Mouse (Mus musculus) neural tube, embryonic 14.5 days (tissue): ENCODE measurements around the gene Ablim2. TPM values are rescaled to one million over a fixed set of nuclear protein-coding genes. Genes with fewer than 3 reads are reported as not detected.

Source experiments
- ATAC-seq: fragments of 200-750 bp; cut with Nextera tagmentation; 2 replicates; pipeline ENCODE4 v1.8.0; 2017; ENCODE audit warnings: low read depth, mild to moderate bottlenecking, moderate TSS enrichment, moderate library complexity
- H3K27ac ChIP-seq: fragments of 300-500 bp; sonication (generic); 2 replicates; pipeline ENCODE4 v1.5.1; 2014; ENCODE audit warnings: low read depth, mild to moderate bottlenecking, control low read depth, low read length, moderate library complexity, mixed read lengths
- H3K27me3 ChIP-seq: fragments of 300-500 bp; sonication (generic); 2 replicates; pipeline ENCODE4 v1.6.1; 2014; ENCODE audit warnings: low read length; ENCODE audit not compliant: control insufficient read depth, insufficient read depth
- H3K36me3 ChIP-seq: fragments of 300-500 bp; sonication (generic); 2 replicates; pipeline ENCODE4 v1.6.1; 2014; ENCODE audit warnings: low read length, mixed read lengths; ENCODE audit not compliant: control insufficient read depth, insufficient read depth
- H3K4me1 ChIP-seq: fragments of 300-500 bp; sonication (generic); 2 replicates; pipeline ENCODE4 v1.6.1; 2014; ENCODE audit warnings: low read length; ENCODE audit not compliant: control insufficient read depth, insufficient read depth
- H3K4me2 ChIP-seq: fragments of 300-500 bp; sonication (generic); 2 replicates; pipeline ENCODE4 v1.6.1; 2014; ENCODE audit warnings: mild to moderate bottlenecking, low read depth, low read length, control low read depth
- H3K4me3 ChIP-seq: fragments of 300-500 bp; sonication (generic); 2 replicates; pipeline ENCODE4 v1.5.1; 2014; ENCODE audit warnings: low read depth, low read length, control low read depth, mixed read lengths
- H3K9ac ChIP-seq: fragments of 300-500 bp; sonication (generic); replicated peaks from 2 replicates; pipeline ENCODE4 v1.6.1; 2014; ENCODE audit warnings: low read depth, mild to moderate bottlenecking, control low read depth, low read length, mixed read lengths
- H3K9me3 ChIP-seq: fragments of 300-500 bp; sonication (generic); 2 replicates; pipeline ENCODE4 v1.6.1; 2016; ENCODE audit warnings: low read length; ENCODE audit not compliant: control insufficient read depth
- WGBS: fragments of 180-500 bp; shearing (Covaris S2); extraction: QIAGEN DNeasy Blood & Tissue Kit; methylation state at CpG from one replicate; pipeline ENCODE4 v1.1.7; 2014; 5-methylcytosine and 5-hydroxymethylcytosine counted together
- polyA plus RNA-seq: library from polyadenylated mRNA; unstranded; fragments of >200 nt; fragmentation: Nextera tagmentation; extraction: Ambion mirVana; gene quantifications from 2 replicates; pipeline ENCODE4 v1.2.1, GENCODE M21; 2014

Ablim2 gene
- polyA plus RNA-seq, 1 experiment from 2014 or later = 26.1 TPM

- no peak overlapping the region for H3K9ac ChIP-seq
- H3K4me2 ChIP-seq = no peak overlapping the region
- no peaks in the 10 kb centered on the region for H3K36me3 ChIP-seq
- WGBS = 36% methylated on average over 14 of the region's 14 CpGs
- H3K4me3 ChIP-seq = no peak overlapping the region
- no peaks in the 10 kb centered on the region for H3K27me3 ChIP-seq
- H3K4me1 ChIP-seq = 0 out of 2 replicates have a peak, but pooled peaks cover 3% of the 10 kb centered on the region
- peak; percentile 31; the same call in 1 of the 2 replicates for ATAC-seq
- H3K9me3 ChIP-seq = no peaks in the 10 kb centered on the region
- H3K27ac ChIP-seq = no peak overlapping the region
Measured at GRCm38 (mm10) chr5:35827075-35827474, 69.4 kb downstream of the Ablim2 start.

- H3K9me3 ChIP-seq = no peaks in the 10 kb centered on the region
- H3K4me3 ChIP-seq = no peak overlapping the region
- no peaks in the 10 kb centered on the region for H3K36me3 ChIP-seq
- 0 out of 2 replicates have a peak, but pooled peaks cover 3% of the 10 kb centered on the region for H3K4me1 ChIP-seq
- 93% methylated on average over 5 of the region's 5 CpGs for WGBS
- H3K27me3 ChIP-seq = no peaks in the 10 kb centered on the region
- no peak for ATAC-seq
- no peak overlapping the region for H3K9ac ChIP-seq
- H3K27ac ChIP-seq = no peak overlapping the region
- H3K4me2 ChIP-seq = no peak overlapping the region
Measured at GRCm38 (mm10) chr5:35827856-35828255, 70.2 kb downstream of the Ablim2 start.

GRCm38 (mm10) chr5:35830101-35830500 lies 72.4 kb downstream of the Ablim2 start:
- 0 out of 2 replicates have a peak, but pooled peaks cover 3% of the 10 kb centered on the region for H3K4me1 ChIP-seq
- no peak overlapping the region for H3K27ac ChIP-seq
- no peak overlapping the region for H3K9ac ChIP-seq
- H3K4me3 ChIP-seq = no peak overlapping the region
- WGBS = 83% methylated on average over 3 of the region's 3 CpGs
- H3K36me3 ChIP-seq = no peaks in the 10 kb centered on the region
- no peak for ATAC-seq
- no peak overlapping the region for H3K4me2 ChIP-seq
- H3K9me3 ChIP-seq = no peaks in the 10 kb centered on the region
- no peaks in the 10 kb centered on the region for H3K27me3 ChIP-seq

- Histone ChIP-seq H3K27ac (no peak overlapping the region), H3K4me3 (no peak overlapping the region), H3K9ac (no peak overlapping the region), H3K4me2 (no peak overlapping the region), H3K27me3 (no peaks in the 10 kb centered on the region), H3K36me3 (no peaks in the 10 kb centered on the region), H3K9me3 (no peaks in the 10 kb centered on the region), H3K4me1 (no peaks in the 10 kb centered on the region)
- 87% methylated on average over 4 of the region's 4 CpGs for WGBS
- ATAC-seq = no peak
Measured at GRCm38 (mm10) chr5:35833881-35834280, 76.2 kb downstream of the Ablim2 start.

GRCm38 (mm10) chr5:35836992-35837391 lies 79.3 kb downstream of the Ablim2 start:
- no peak overlapping the region for H3K4me3 ChIP-seq
- ATAC-seq = no peak
- H3K4me1 ChIP-seq = no peaks in the 10 kb centered on the region
- no peak overlapping the region for H3K9ac ChIP-seq
- no peaks in the 10 kb centered on the region for H3K27me3 ChIP-seq
- H3K27ac ChIP-seq = no peak overlapping the region
- WGBS = 92% methylated on average over 15 of the region's 15 CpGs
- no peak overlapping the region for H3K4me2 ChIP-seq
- no peaks in the 10 kb centered on the region for H3K36me3 ChIP-seq
- H3K9me3 ChIP-seq = no peaks in the 10 kb centered on the region

GRCm38 (mm10) chr5:35839262-35839661 lies 81.6 kb downstream of the Ablim2 start:
- Histone ChIP-seq H3K36me3 (no peaks in the 10 kb centered on the region), H3K4me2 (no peak overlapping the region), H3K27me3 (no peaks in the 10 kb centered on the region), H3K4me3 (no peak overlapping the region), H3K27ac (no peak overlapping the region), H3K9me3 (no peaks in the 10 kb centered on the region), H3K4me1 (no peaks in the 10 kb centered on the region), H3K9ac (no peak overlapping the region)
- WGBS = 61% methylated on average over 2 of the region's 2 CpGs
- no peak for ATAC-seq

DNA sequence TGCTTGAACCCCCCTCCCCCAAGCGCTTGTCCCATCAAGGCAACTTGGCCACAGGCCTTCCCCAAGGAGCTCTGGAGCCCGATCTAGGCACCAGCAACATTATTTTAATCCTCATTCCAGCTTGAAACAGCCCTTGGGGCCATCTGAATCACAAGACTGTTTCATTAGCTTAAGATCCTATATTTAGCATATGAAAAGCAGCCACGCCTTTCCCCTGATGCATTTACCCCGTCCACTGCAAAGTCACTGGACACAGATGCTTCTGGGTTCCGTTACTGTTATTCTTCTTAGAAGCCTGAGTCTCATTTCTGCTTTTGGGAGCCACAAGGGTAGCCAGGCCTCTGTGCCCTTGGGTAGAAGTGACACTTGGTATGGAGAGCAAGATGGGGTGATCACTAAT lies 93.8 kb downstream of the Ablim2 start:
- 0 out of 2 replicates have a peak, but pooled peaks cover 2% of the 10 kb centered on the region for H3K4me1 ChIP-seq
- no peaks in the 10 kb centered on the region for H3K9me3 ChIP-seq
- no peak overlapping the region for H3K4me2 ChIP-seq
- no peak overlapping the region for H3K4me3 ChIP-seq
- H3K27ac ChIP-seq = no peak overlapping the region
- no peak overlapping the region for H3K9ac ChIP-seq
- H3K36me3 ChIP-seq = no peaks in the 10 kb centered on the region
- no peaks in the 10 kb centered on the region for H3K27me3 ChIP-seq
- ATAC-seq = no peak
- WGBS = 45% methylated on average over 5 of the region's 5 CpGs

DNA sequence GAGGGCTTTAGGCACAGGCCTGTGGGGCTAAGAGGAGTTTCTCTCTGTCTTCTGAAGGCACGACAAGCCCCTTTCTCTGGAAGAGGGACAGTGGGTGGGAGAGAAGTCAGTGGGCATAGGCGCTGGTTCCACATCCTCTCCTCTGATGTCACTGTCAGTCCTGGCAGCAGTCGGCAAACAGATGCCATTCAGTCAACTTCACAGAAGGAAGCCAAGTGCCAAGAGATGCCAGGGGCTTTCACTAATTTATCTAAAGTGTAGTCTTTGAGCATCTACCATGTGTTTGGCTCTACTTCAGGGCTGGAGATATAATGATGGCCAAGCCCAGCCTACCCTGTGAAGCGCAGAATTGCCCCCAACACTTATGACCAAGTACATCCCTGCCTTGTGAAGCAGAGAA lies 95.8 kb downstream of the Ablim2 start:
- H3K4me1 ChIP-seq = 0 out of 2 replicates have a peak, but pooled peaks cover 2% of the 10 kb centered on the region
- no peak overlapping the region for H3K9ac ChIP-seq
- H3K9me3 ChIP-seq = no peaks in the 10 kb centered on the region
- no peak overlapping the region for H3K4me3 ChIP-seq
- no peaks in the 10 kb centered on the region for H3K36me3 ChIP-seq
- WGBS = 95% methylated on average over 4 of the region's 4 CpGs
- H3K27me3 ChIP-seq = no peaks in the 10 kb centered on the region
- H3K4me2 ChIP-seq = no peak overlapping the region
- no peak overlapping the region for H3K27ac ChIP-seq
- ATAC-seq = no peak

DNA sequence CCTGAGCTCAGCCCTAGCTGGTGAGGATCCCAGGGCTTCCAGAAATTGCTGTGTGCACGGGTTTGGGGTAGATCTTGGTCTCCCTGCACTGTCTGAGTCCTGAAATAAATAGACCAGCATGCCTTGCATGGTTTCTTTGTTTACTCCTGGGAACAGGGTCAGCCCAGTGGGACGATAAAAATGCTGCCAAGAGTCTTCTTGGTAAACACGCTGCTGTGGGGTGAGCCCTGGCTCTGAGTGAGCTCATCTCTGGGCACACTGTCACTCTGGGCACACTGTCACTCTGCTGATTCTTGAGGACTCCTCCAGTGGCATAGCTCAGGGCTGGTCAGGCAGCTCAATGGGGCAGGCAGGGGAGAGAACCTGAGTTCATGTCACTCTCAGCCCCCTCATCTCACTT lies 98.6 kb downstream of the Ablim2 start:
- WGBS = 40% methylated on average over 3 of the region's 3 CpGs
- Histone ChIP-seq H3K9me3 (no peaks in the 10 kb centered on the region), H3K36me3 (no peaks in the 10 kb centered on the region), H3K4me1 (0 out of 2 replicates have a peak, but pooled peaks cover under 1% of the 10 kb centered on the region), H3K27me3 (no peaks in the 10 kb centered on the region), H3K27ac (no peak overlapping the region), H3K4me3 (no peak overlapping the region), H3K4me2 (no peak overlapping the region), H3K9ac (no peak overlapping the region)
- no peak; the same call in 1 of the 2 replicates for ATAC-seq
